ENCODE assay signal across 17 mouse cellular contexts in genomic region chr13:38966922-38967448, GRCm38 (mm10). TPM values are rescaled to one million over a fixed set of nuclear protein-coding genes. Genes with fewer than 3 reads are reported as not detected.
DNase-seq lines count a peak whose midpoint lies in the region; ATAC-seq and TF ChIP-seq lines count a peak whose summit lies in the region.
"Had no signal": no experiment of that assay in that cellular context is flagged by ENCODE, and none has a peak within 500 bp of the region (broad histone marks: within the 10 kb centered on the region; RNA-seq: fewer than 3 reads in every experiment).

No protein-coding gene starts in this region.

- no peak overlapping the region for H3K27ac ChIP-seq in lung, embryonic 14.5 days (ENCODE audit: low read depth)
- H3K27ac ChIP-seq in stomach, postnatal 0 days (replicated peaks) = no peak overlapping the region
- H3K27ac ChIP-seq: hindbrain, embryonic 14.5 days; macrophage; neural tube, embryonic 13.5 days had no signal

- WGBS in lung, embryonic 14.5 days = 80% methylated on average over 2 of the region's 2 CpGs
- 93% methylated on average over 2 of the region's 2 CpGs for WGBS in lung, adult 2 months
- 93% methylated on average over 2 of the region's 2 CpGs for WGBS in stomach, postnatal 0 days

- no peak overlapping the region for H3K4me3 ChIP-seq in lung, embryonic 14.5 days (ENCODE audit: low read depth, low read length)
- no peak overlapping the region for H3K4me3 ChIP-seq in lung, adult 2 months (replicated peaks; ENCODE audit: extremely low read depth, low read depth, low read length)
- H3K4me3 ChIP-seq in stomach, postnatal 0 days (ENCODE audit: low read depth, low read length) = no peak overlapping the region
- H3K4me3 ChIP-seq: neural tube, embryonic 13.5 days had no signal

- TF ChIP-seq CTCF in lung, embryonic 14.5 days (IDR thresholded peaks at IDR 0.05; ENCODE audit: low read depth) = 0 out of 2 replicates have a peak, but pooled peaks have one; percentile 13
- TF ChIP-seq CTCF in lung, adult 2 months (IDR thresholded peaks at IDR 0.05; ENCODE audit: insufficient read depth, low read length) = no peak
- peak; percentile 7; the same call in 1 of the 2 replicates for TF ChIP-seq CTCF in stomach, postnatal 0 days (IDR thresholded peaks at IDR 0.05; ENCODE audit: low read depth)

- no peaks in the 10 kb centered on the region for H3K4me1 ChIP-seq in lung, embryonic 14.5 days (ENCODE audit: insufficient read depth)
- no peaks in the 10 kb centered on the region for H3K4me1 ChIP-seq in lung, adult 2 months (ENCODE audit: control insufficient read depth, insufficient read depth, low read length)
- H3K4me1 ChIP-seq in stomach, postnatal 0 days (replicated peaks; ENCODE audit: control insufficient read depth, insufficient read depth) = no peaks in the 10 kb centered on the region
- H3K4me1 ChIP-seq: neural tube, embryonic 13.5 days had no signal

- peak; percentile 20 for DNase-seq in CD4-positive, CD25-positive, alpha-beta regulatory T cell, adult 2 months (ENCODE audit: low read depth, low spot score)
- no peak for DNase-seq in lung, embryonic 14.5 days
- no peak for DNase-seq in lung, adult 2 months
- DNase-seq in stomach, postnatal 0 days (ENCODE audit: low spot score) = no peak
- no peak for DNase-seq in left cerebral cortex, postnatal 36 days (ENCODE audit: low spot score in 2 of 2)
- DNase-seq: adrenal gland, adult 8-10 months; cerebellum, adult 9-11 months; forebrain, postnatal 0 days; midbrain, embryonic 14.5 days had no signal

- no peak for TF ChIP-seq POLR2A in lung, adult 2 months (IDR thresholded peaks at IDR 0.05; ENCODE audit: borderline replicate concordance, extremely low read depth, low read depth, low read length)

- no peak overlapping the region for H3K4me2 ChIP-seq in lung, embryonic 14.5 days
- H3K4me2 ChIP-seq in stomach, postnatal 0 days (replicated peaks; ENCODE audit: low read depth) = no peak overlapping the region
- H3K4me2 ChIP-seq: heart, embryonic 11.5 days; hindbrain, embryonic 14.5 days; neural tube, embryonic 13.5 days had no signal

- no peak for ATAC-seq in CD4-positive, CD25-positive, alpha-beta regulatory T cell, adult 4 months
- no peak for ATAC-seq in lung, embryonic 14.5 days (ENCODE audit: insufficient read depth)
- 0 out of 2 replicates have a peak, but pooled peaks have one; percentile 7 for ATAC-seq in granulocyte monocyte progenitor cell, adult 5-6 weeks (replicated peaks; ENCODE audit: poor library complexity, severe bottlenecking)
- ATAC-seq in stomach, postnatal 0 days (ENCODE audit: low FRiP score, low TSS enrichment) = no peak
- no peak for ATAC-seq in erythroid progenitor cell, adult 5-6 weeks (replicated peaks; ENCODE audit: low FRiP score, poor library complexity, severe bottlenecking)
- ATAC-seq: forebrain, postnatal 0 days; Patski had no signal

- no peaks in the 10 kb centered on the region for H3K36me3 ChIP-seq in lung, embryonic 14.5 days (ENCODE audit: insufficient read depth)
- no peaks in the 10 kb centered on the region for H3K36me3 ChIP-seq in stomach, postnatal 0 days (ENCODE audit: control insufficient read depth, insufficient read depth, low read length)
- H3K36me3 ChIP-seq: neural tube, embryonic 13.5 days had no signal

- no peak for TF ChIP-seq EP300 in stomach, postnatal 0 days (optimal IDR thresholded peaks at IDR 0.05)

- intact Hi-C loops in left cerebral cortex, postnatal 36 days (cut with DNase I) = no loop called here

- H3K9me3 ChIP-seq in lung, embryonic 14.5 days (ENCODE audit: low read depth, low read length) = no peaks in the 10 kb centered on the region
- H3K9me3 ChIP-seq in stomach, postnatal 0 days (ENCODE audit: control insufficient read depth, low read length) = no peaks in the 10 kb centered on the region
- H3K9me3 ChIP-seq: neural tube, embryonic 13.5 days had no signal

- no peak overlapping the region for H3K9ac ChIP-seq in lung, embryonic 14.5 days
- no peak overlapping the region for H3K9ac ChIP-seq in stomach, postnatal 0 days (ENCODE audit: low read length)
- H3K9ac ChIP-seq: forebrain, postnatal 0 days; hindbrain, embryonic 14.5 days; neural tube, embryonic 13.5 days had no signal

- H3K27me3 ChIP-seq in lung, embryonic 14.5 days (ENCODE audit: insufficient read depth, low read length) = no peaks in the 10 kb centered on the region
- H3K27me3 ChIP-seq in stomach, postnatal 0 days (ENCODE audit: control insufficient read depth, insufficient read depth, low read length) = no peaks in the 10 kb centered on the region
- H3K27me3 ChIP-seq: neural tube, embryonic 13.5 days; Patski had no signal

RNA-seq across cellular contexts. Expression of gene Slc35b3, which starts 6.3 kb away (rescaled TPM):
- 10 to 100 TPM; 75.2 to 83.9 TPM for polyA plus RNA-seq in CD4-positive, CD25-positive, alpha-beta regulatory T cell, adult 4 months (2017; shearing (Covaris generic))
- polyA plus RNA-seq in lung, embryonic 14.5 days (2014; fragmentation: Nextera tagmentation; extraction: Ambion mirVana) = 33.8 and 37.8 TPM in 2 replicates
- polyA plus RNA-seq in lung, adult 2 months (2012; rRNA removed) = 14.1 and 20.6 TPM in 2 replicates
- total RNA-seq in granulocyte monocyte progenitor cell, adult 5-6 weeks (2014; fragmentation: Nextera tagmentation) = 29.2 and 39.6 TPM in 2 replicates
- total RNA-seq in granulocyte monocyte progenitor cell, adult 5-6 weeks (2017) = 12.9 and 16.3 TPM in 2 replicates
- polyA plus RNA-seq in stomach, postnatal 0 days (2015; fragmentation: Nextera tagmentation; extraction: Ambion mirVana) = 36.8 and 39.4 TPM in 2 replicates
- 13.3 and 23.1 TPM in 2 replicates for total RNA-seq in erythroid progenitor cell, adult 5-6 weeks (2015; ENCODE audit: low replicate concordance)
- total RNA-seq in erythroid progenitor cell, adult 5-6 weeks (2017; ENCODE audit: low replicate concordance) = 6.7 and 7.2 TPM in 2 replicates
- 10 to 100 TPM; 13.7 to 22.8 TPM for total RNA-seq in left cerebral cortex, postnatal 36 days (2021)
